Mouse (Mus musculus): ENCODE measurements around the gene Smyd1.
"Not testable (repeated sequence)": the region's sequence is repeated elsewhere in the genome, so short reads cannot be mapped to it uniquely, and the experiment has no call there.

Gene Smyd1

GRCm38 (mm10) chr6:71324816-71325215 lies 2.8 kb upstream of the Smyd1 start:
- DNase-seq (ENCODE audit: low spot score): no peak

- no peak for DNase-seq (ENCODE audit: low spot score)
Observed at GRCm38 (mm10) chr6:71322491-71322921, 473 bp upstream of the Smyd1 start, which contains the start of gene Cd8b1. Gene Cd8b1 (plus strand): TSS chr6:71322788.

GRCm38 (mm10) chr6:71307486-71307885 lies 14.5 kb downstream of the Smyd1 start:
- no peak for DNase-seq (ENCODE audit: low spot score)

GRCm38 (mm10) chr6:71302097-71302731 lies 19.8 kb downstream of the Smyd1 start:
- no peak for DNase-seq (ENCODE audit: low spot score)

- no peak for DNase-seq (ENCODE audit: low spot score)
Observed at GRCm38 (mm10) chr6:71298751-71299150, 23.3 kb downstream of the Smyd1 start.

GRCm38 (mm10) chr6:71298051-71298450 lies 24.0 kb downstream of the Smyd1 start:
- no peak for DNase-seq (ENCODE audit: low spot score)

GRCm38 (mm10) chr6:71295303-71295702 lies 26.7 kb downstream of the Smyd1 start:
- no peak for DNase-seq (ENCODE audit: low spot score)

- DNase-seq (ENCODE audit: low spot score): peak; percentile 24
Observed at GRCm38 (mm10) chr6:71293509-71293908, 28.5 kb downstream of the Smyd1 start.

GRCm38 (mm10) chr6:71279418-71279817 lies 42.6 kb downstream of the Smyd1 start:
- DNase-seq (ENCODE audit: low spot score): no peak

GRCm38 (mm10) chr6:71274621-71275020 lies 47.4 kb downstream of the Smyd1 start:
- no peak for DNase-seq (ENCODE audit: low spot score)

- DNase-seq (ENCODE audit: low spot score): no peak
Observed at GRCm38 (mm10) chr6:71273715-71274114, 48.3 kb downstream of the Smyd1 start.

GRCm38 (mm10) chr6:71272316-71272741 lies 49.7 kb downstream of the Smyd1 start:
- peak; percentile 55 for DNase-seq (ENCODE audit: low spot score)

- DNase-seq (ENCODE audit: low spot score): peak; percentile 98
Observed at GRCm38 (mm10) chr6:71271389-71272315, 50.4 kb downstream of the Smyd1 start, which contains the start of gene Krcc1. Gene Krcc1 (plus strand): TSS chr6:71271677.

- no peak for DNase-seq (ENCODE audit: low spot score)
Observed at GRCm38 (mm10) chr6:71271057-71271388, 51.0 kb downstream of the Smyd1 start.

GRCm38 (mm10) chr6:71270301-71271056 lies 51.6 kb downstream of the Smyd1 start:
- DNase-seq (ENCODE audit: low spot score): peak; percentile 88

- DNase-seq (ENCODE audit: low spot score): not testable (repeated sequence)
Observed at GRCm38 (mm10) chr6:71269686-71270050, 52.4 kb downstream of the Smyd1 start.

- DNase-seq (ENCODE audit: low spot score): no peak
Observed at GRCm38 (mm10) chr6:71268929-71269685, 52.9 kb downstream of the Smyd1 start.

- not testable (repeated sequence) for DNase-seq (ENCODE audit: low spot score)
Observed at GRCm38 (mm10) chr6:71267603-71268002, 54.4 kb downstream of the Smyd1 start.

GRCm38 (mm10) chr6:71262142-71262833 lies 59.7 kb downstream of the Smyd1 start:
- no peak for DNase-seq (ENCODE audit: low spot score)

- DNase-seq (ENCODE audit: low spot score): no peak
Observed at GRCm38 (mm10) chr6:71261060-71261459, 61.0 kb downstream of the Smyd1 start.

GRCm38 (mm10) chr6:71260051-71260640 lies 61.9 kb downstream of the Smyd1 start:
- no peak for DNase-seq (ENCODE audit: low spot score)

All from yolk sac, embryonic 10.5 days (tissue).